9 mouse cellular contexts compared by ENCODE assay signal in the genomic region with DNA sequence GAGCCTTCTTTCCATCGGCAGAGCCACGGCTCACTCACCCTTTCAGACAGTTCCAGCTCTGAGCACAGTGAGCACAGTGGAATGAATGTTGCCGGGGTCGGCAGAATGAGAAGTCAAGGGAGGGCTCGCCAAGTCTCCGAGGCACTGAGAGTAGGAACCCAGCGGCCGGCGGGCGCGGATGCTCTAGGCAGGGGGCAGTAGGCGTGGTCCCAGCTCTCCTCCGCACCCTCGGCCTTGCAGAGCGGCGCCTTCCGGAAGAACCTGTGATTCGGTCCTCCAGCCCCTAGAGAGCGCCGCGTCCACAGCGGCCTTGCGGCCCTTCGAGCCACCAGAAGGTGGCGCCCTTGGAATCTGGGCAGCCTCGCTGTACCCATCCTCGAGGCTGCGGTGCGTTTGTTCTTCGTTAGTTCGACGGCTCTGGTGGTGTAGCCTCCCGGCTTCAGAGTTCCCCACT. TPM values are rescaled to one million over a fixed set of nuclear protein-coding genes. Genes with fewer than 3 reads are reported as not detected.
A peak's percentile ranks its signal among the peaks of the same experiment; 100 is the strongest.
DNase-seq lines count a peak whose midpoint lies in the region; ATAC-seq and TF ChIP-seq lines count a peak whose summit lies in the region.
"Had no signal": no experiment of that assay in that cellular context is flagged by ENCODE, and none has a peak within 500 bp of the region (broad histone marks: within the 10 kb centered on the region; RNA-seq: fewer than 3 reads in every experiment).

No protein-coding gene starts in this region.

- peak overlapping the region; percentile 57 for H3K4me2 ChIP-seq in embryonic facial prominence, embryonic 13.5 days
- peak overlapping the region; percentile 51 for H3K4me2 ChIP-seq in hindbrain, embryonic 15.5 days

- peak; percentile 54 for TF ChIP-seq CTCF in cerebellum, adult 2 months (IDR thresholded peaks at IDR 0.05; ENCODE audit: borderline replicate concordance, insufficient read depth, low read depth, low read length)

- H3K27me3 ChIP-seq in cerebellum, adult 2 months (ENCODE audit: control insufficient read depth, insufficient read depth, low read length), result no peaks in the 10 kb centered on the region
- no peaks in the 10 kb centered on the region for H3K27me3 ChIP-seq in embryonic facial prominence, embryonic 13.5 days
- H3K27me3 ChIP-seq in hindbrain, embryonic 15.5 days, result no peaks in the 10 kb centered on the region

- no peak for TF ChIP-seq POLR2A in cerebellum, adult 2 months (IDR thresholded peaks at IDR 0.05; ENCODE audit: borderline replicate concordance, insufficient read depth, low read length)

- peaks cover 27% of the 10 kb centered on the region for H3K4me1 ChIP-seq in cerebellum, adult 2 months (ENCODE audit: control insufficient read depth, insufficient read depth, low read length)
- peaks cover 28% of the 10 kb centered on the region for H3K4me1 ChIP-seq in embryonic facial prominence, embryonic 13.5 days
- peaks cover 15% of the 10 kb centered on the region; the same call in 1 of the 2 replicates for H3K4me1 ChIP-seq in hindbrain, embryonic 15.5 days (replicated peaks)

- no peak for ATAC-seq in embryonic facial prominence, embryonic 13.5 days (ENCODE audit: insufficient number of reproducible peaks, insufficient read depth, low FRiP score, low TSS enrichment, low read depth)
- ATAC-seq in hindbrain, embryonic 15.5 days (ENCODE audit: low FRiP score, low read depth), result no peak; the same call in 1 of the 2 replicates

- peak in 1 of 2 experiments; percentile 38 for DNase-seq in cerebellum, adult 2 months
- DNase-seq in cerebellum, adult 9-10 months, result no peak
- DNase-seq in CD4-positive helper T cell, adult 2 months (ENCODE audit: low read depth, low spot score), result peak; percentile 9
- DNase-seq in lung, postnatal 14 days, result peak; percentile 43
- DNase-seq in spleen, postnatal 4 days (ENCODE audit: low spot score in 2 of 2), result peak; percentile 42 to 77
- no peak for DNase-seq in layer of hippocampus, adult 8-10 months (ENCODE audit: low spot score in 2 of 2)

- no peak overlapping the region for H3K4me3 ChIP-seq in cerebellum, adult 2 months (replicated peaks; ENCODE audit: insufficient read depth, low read depth, low read length)
- H3K4me3 ChIP-seq in embryonic facial prominence, embryonic 13.5 days, result peak overlapping the region; percentile 29
- peak overlapping the region; percentile 15 for H3K4me3 ChIP-seq in hindbrain, embryonic 15.5 days

- no peaks in the 10 kb centered on the region for H3K9me3 ChIP-seq in embryonic facial prominence, embryonic 13.5 days
- no peaks in the 10 kb centered on the region for H3K9me3 ChIP-seq in hindbrain, embryonic 15.5 days

- 26% methylated on average over 33 of the region's 33 CpGs for WGBS in cerebellum, adult 2 months
- WGBS in embryonic facial prominence, embryonic 13.5 days, result 27% methylated on average over 33 of the region's 33 CpGs
- 27% methylated on average over 33 of the region's 33 CpGs for WGBS in hindbrain, embryonic 15.5 days

- no peak overlapping the region for H3K27ac ChIP-seq in cerebellum, adult 2 months (ENCODE audit: insufficient read depth, low read length)
- H3K27ac ChIP-seq in embryonic facial prominence, embryonic 13.5 days, result no peak overlapping the region
- no peak overlapping the region for H3K27ac ChIP-seq in hindbrain, embryonic 15.5 days (replicated peaks)
- H3K27ac ChIP-seq: macrophage had no signal

- no peaks in the 10 kb centered on the region for H3K36me3 ChIP-seq in embryonic facial prominence, embryonic 13.5 days
- no peaks in the 10 kb centered on the region for H3K36me3 ChIP-seq in hindbrain, embryonic 15.5 days

- H3K9ac ChIP-seq in embryonic facial prominence, embryonic 13.5 days, result peak overlapping the region; percentile 40; the same call in 1 of the 2 replicates
- H3K9ac ChIP-seq in hindbrain, embryonic 15.5 days, result no peak overlapping the region

RNA-seq across cellular contexts. Expression of gene Plekhg4, which starts 1.5 kb away (rescaled TPM):
- 11.0 and 13.5 TPM in 2 replicates for polyA plus RNA-seq in cerebellum, adult 2 months (2012; rRNA removed)
- 0.39 and 0.81 TPM in 2 replicates for polyA plus RNA-seq in embryonic facial prominence, embryonic 13.5 days (2015; fragmentation: Nextera tagmentation; extraction: Ambion mirVana)
- 2.2 and 2.8 TPM in 2 replicates for polyA plus RNA-seq in hindbrain, embryonic 15.5 days (2015; fragmentation: Nextera tagmentation; extraction: Ambion mirVana)
- total RNA-seq in layer of hippocampus, adult 8-10 months (2022), result 1 to 10 TPM in 2 of 4 experiments, under 1 TPM in 2; 0.70 to 1.8 (median 0.95) TPM
- polyA plus RNA-seq: macrophage had no signal

RNA-seq across cellular contexts. Expression of gene Slc9a5, which starts 25.9 kb away (rescaled TPM):
- polyA plus RNA-seq in cerebellum, adult 2 months (2012; rRNA removed), result 51.7 and 62.0 TPM in 2 replicates
- 5.9 and 6.0 TPM in 2 replicates for polyA plus RNA-seq in embryonic facial prominence, embryonic 13.5 days (2015; fragmentation: Nextera tagmentation; extraction: Ambion mirVana)
- 11.8 and 13.8 TPM in 2 replicates for polyA plus RNA-seq in hindbrain, embryonic 15.5 days (2015; fragmentation: Nextera tagmentation; extraction: Ambion mirVana)
- 10 to 100 TPM; 13.9 to 15.4 (median 14.4) TPM for total RNA-seq in layer of hippocampus, adult 8-10 months (2022)

RNA-seq across cellular contexts. Expression of gene Fhod1, which starts 26.8 kb away (rescaled TPM):
- 4.0 and 4.2 TPM in 2 replicates for polyA plus RNA-seq in cerebellum, adult 2 months (2012; rRNA removed)
- 2.3 and 3.0 TPM in 2 replicates for polyA plus RNA-seq in embryonic facial prominence, embryonic 13.5 days (2015; fragmentation: Nextera tagmentation; extraction: Ambion mirVana)
- 0.69 and 0.87 TPM in 2 replicates for polyA plus RNA-seq in hindbrain, embryonic 15.5 days (2015; fragmentation: Nextera tagmentation; extraction: Ambion mirVana)
- 1 to 10 TPM; 2.4 to 6.3 (median 5.2) TPM for total RNA-seq in layer of hippocampus, adult 8-10 months (2022)

RNA-seq across cellular contexts. Expression of gene Kctd19, which starts 38.8 kb away (rescaled TPM):
- 0.05 TPM in 1 of 2 replicates, not detected in the other for polyA plus RNA-seq in cerebellum, adult 2 months (2012; rRNA removed)
- polyA plus RNA-seq in embryonic facial prominence, embryonic 13.5 days (2015; fragmentation: Nextera tagmentation; extraction: Ambion mirVana), result not detected in 2 replicates
- not detected in 2 replicates for polyA plus RNA-seq in hindbrain, embryonic 15.5 days (2015; fragmentation: Nextera tagmentation; extraction: Ambion mirVana)
- not detected for total RNA-seq in layer of hippocampus, adult 8-10 months (2022)
- polyA plus RNA-seq: macrophage had no signal

RNA-seq across cellular contexts. Expression of gene Lrrc36, which starts 38.8 kb away (rescaled TPM):
- 0.65 and 1.2 TPM in 2 replicates for polyA plus RNA-seq in cerebellum, adult 2 months (2012; rRNA removed)
- polyA plus RNA-seq in embryonic facial prominence, embryonic 13.5 days (2015; fragmentation: Nextera tagmentation; extraction: Ambion mirVana), result 0.22 TPM in 1 of 2 replicates, not detected in the other
- polyA plus RNA-seq in hindbrain, embryonic 15.5 days (2015; fragmentation: Nextera tagmentation; extraction: Ambion mirVana), result 0.75 and 1.3 TPM in 2 replicates
- 1 to 10 TPM in 2 of 4 experiments, under 1 TPM in 2; 0.73 to 1.4 (median 1.1) TPM for total RNA-seq in layer of hippocampus, adult 8-10 months (2022)
- polyA plus RNA-seq: macrophage had no signal

Comparison
In these comparisons a context has a peak if more than half of its experiments do, and no peak if none do; other contexts are left out.
1. DNase-seq: peak in CD4-positive helper T cell, adult 2 months (single experiment), lung, postnatal 14 days (single experiment) and spleen, postnatal 4 days (2 of 2); none in cerebellum, adult 9-10 months (single experiment) and layer of hippocampus, adult 8-10 months (0 of 2).